Mouse (Mus musculus): ENCODE measurements around the gene Ythdf1. TPM values are rescaled to one million over a fixed set of nuclear protein-coding genes. Genes with fewer than 3 reads are reported as not detected.

Gene Ythdf1
- polyA plus RNA-seq, 1 experiment from 2014 or later: 72.6 TPM

DNA sequence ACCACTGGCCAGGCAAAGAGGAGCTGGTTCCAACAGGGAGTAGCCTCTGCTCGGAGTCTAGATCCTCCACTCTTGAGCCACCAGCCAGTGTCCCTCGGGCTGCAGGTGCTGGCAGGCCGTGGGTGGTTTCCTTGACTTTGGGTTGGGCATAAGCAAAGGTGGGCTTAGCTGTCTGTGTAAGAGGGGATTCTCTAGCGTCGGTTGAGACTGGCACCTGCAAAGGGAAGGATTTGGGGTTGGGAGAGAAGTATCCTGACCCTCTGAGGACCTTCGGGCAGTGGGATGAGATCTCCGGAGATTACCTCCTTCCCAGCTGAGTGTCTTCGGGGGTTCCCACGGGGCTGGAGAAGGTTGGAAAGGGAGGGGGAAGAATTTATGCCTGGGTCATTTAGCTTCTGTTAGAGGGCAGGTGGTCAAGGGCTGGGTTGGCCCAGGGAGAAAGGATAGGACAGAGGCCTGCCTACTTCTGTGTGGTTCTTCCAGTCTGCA is 28.9 kb downstream of the Ythdf1 start:
- no peaks in the 10 kb centered on the region for H3K9me3 ChIP-seq
- peaks cover 32% of the 10 kb centered on the region for H3K4me1 ChIP-seq
- H3K9ac ChIP-seq: no peak overlapping the region
- H3K27ac ChIP-seq: no peak overlapping the region
- H3K36me3 ChIP-seq: no peaks in the 10 kb centered on the region
- H3K27me3 ChIP-seq: peaks cover 90% of the 10 kb centered on the region
- 5% methylated on average over 9 of the region's 9 CpGs for WGBS
- H3K4me2 ChIP-seq (replicated peaks): peak overlapping the region; percentile 16; the same call in 1 of the 2 replicates
- ATAC-seq (ENCODE audit: insufficient number of reproducible peaks, insufficient read depth, low FRiP score, low TSS enrichment): no peak
- H3K4me3 ChIP-seq: no peak overlapping the region

DNA sequence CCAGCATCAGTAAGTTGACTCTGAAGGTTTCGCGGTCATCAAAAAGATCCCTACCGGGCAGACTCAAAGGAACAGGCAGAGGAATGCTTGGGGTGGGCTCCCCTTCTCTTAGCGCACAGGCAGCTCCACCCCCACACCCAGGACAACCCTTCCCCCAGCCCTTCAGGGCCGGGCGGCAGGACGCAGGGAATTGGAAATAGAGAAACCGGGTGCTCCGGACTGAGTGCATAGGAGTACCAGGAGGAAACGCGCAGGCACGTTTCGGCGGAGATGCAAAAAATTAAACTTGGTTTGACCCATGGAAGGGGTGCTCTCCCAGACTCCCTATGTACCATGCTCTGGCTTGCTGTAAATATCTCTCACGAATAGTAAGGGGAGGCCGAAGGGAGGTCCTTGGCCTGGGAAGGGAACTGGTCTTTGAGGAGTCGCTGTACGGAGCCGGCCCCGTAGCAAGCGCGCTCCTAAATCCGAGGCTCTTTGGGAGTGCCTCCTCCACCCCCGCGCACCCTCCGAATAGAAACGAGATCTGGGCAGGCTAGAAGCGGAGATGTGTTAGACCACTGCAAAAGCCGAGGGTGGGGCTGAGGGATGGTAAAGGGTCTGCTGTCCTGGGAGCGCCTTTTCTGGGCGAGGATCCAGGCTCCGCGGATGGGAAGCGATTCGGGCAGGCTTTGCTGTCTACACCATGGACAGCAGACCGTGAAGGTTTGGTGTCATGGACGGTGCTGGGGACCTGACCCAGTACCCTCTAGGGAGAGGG is 29.5 kb downstream of the Ythdf1 start:
- Histone ChIP-seq H3K27me3 (peaks cover 90% of the 10 kb centered on the region), H3K36me3 (no peaks in the 10 kb centered on the region), H3K4me1 (peaks cover 32% of the 10 kb centered on the region), H3K9ac (no peak overlapping the region), H3K9me3 (no peaks in the 10 kb centered on the region), H3K4me3 (0 out of 2 replicates have a peak overlapping the region, but pooled peaks have one; percentile 7), H3K4me2 (replicated peaks) (peak overlapping the region; percentile 16; the same call in 1 of the 2 replicates), H3K27ac (peak overlapping the region; percentile 42; the same call in 1 of the 2 replicates)
- no peak for ATAC-seq (ENCODE audit: insufficient number of reproducible peaks, insufficient read depth, low FRiP score, low TSS enrichment)
- WGBS: 1% methylated on average over 37 of the region's 37 CpGs

DNA sequence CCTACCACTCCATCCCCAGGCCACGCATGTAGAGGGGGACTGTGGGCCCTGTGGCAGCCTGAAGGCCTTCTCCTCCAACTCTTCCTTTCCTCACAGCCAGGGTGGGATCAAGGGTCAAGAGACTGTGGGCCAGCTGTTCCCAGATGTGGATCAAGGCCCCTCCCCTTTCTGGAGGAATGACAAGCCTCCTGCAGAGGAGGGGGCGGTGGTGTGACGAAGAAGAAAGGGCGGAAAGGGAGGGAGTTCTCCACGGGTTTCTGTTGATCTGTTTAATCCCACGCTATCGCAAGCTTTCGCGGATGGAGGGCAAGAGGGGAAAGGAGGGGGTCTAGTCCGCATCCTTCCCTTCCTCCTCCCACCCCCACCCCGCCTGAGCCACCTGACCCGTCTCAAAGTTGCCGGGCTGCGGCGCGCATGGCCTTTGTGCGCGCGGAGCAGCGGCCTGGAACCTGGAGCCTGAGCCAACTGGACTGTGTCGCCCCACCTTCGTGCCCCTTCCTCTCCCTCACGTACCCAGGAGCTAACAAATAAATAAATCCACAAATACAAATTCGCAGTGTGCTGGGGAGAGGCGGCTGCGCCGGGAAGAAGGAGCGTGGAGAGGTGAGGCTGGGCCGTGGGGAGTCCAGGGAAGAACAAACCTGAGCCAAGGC is 30.2 kb downstream of the Ythdf1 start:
- Histone ChIP-seq H3K4me1 (peaks cover 32% of the 10 kb centered on the region), H3K27me3 (peaks cover 84% of the 10 kb centered on the region), H3K9ac (no peak overlapping the region), H3K4me2 (replicated peaks) (peak overlapping the region; percentile 16; the same call in 1 of the 2 replicates), H3K9me3 (no peaks in the 10 kb centered on the region), H3K27ac (peak overlapping the region; percentile 42; the same call in 1 of the 2 replicates), H3K36me3 (no peaks in the 10 kb centered on the region), H3K4me3 (0 out of 2 replicates have a peak overlapping the region, but pooled peaks have one; percentile 7)
- no peak for ATAC-seq (ENCODE audit: insufficient number of reproducible peaks, insufficient read depth, low FRiP score, low TSS enrichment)
- WGBS: 2% methylated on average over 29 of the region's 29 CpGs

DNA sequence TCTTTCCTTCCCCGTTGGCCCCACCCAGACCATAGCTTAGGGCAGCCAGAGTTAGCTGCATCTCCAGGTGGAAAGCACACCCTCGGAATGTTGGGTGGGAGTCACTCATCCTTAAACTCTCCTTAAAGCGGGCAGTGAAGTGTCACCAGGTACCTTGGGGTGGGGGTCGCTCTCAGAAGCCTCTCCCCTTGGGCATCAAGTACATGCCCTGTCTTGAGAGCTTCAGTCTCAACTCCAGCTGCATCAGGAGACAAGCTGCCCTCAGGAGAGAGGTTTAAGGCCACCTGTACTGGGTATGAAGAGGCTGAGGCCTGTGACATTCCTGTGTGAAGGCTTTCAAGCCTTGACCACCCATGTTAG is 30.8 kb downstream of the Ythdf1 start:
- Histone ChIP-seq H3K27ac (no peak overlapping the region; the same call in 1 of the 2 replicates), H3K4me1 (peaks cover 32% of the 10 kb centered on the region), H3K9ac (no peak overlapping the region), H3K9me3 (no peaks in the 10 kb centered on the region), H3K27me3 (peaks cover 77% of the 10 kb centered on the region), H3K36me3 (no peaks in the 10 kb centered on the region), H3K4me3 (no peak overlapping the region), H3K4me2 (replicated peaks) (no peak overlapping the region)
- 21% methylated on average over 4 of the region's 4 CpGs for WGBS
- no peak for ATAC-seq (ENCODE audit: insufficient number of reproducible peaks, insufficient read depth, low FRiP score, low TSS enrichment)

DNA sequence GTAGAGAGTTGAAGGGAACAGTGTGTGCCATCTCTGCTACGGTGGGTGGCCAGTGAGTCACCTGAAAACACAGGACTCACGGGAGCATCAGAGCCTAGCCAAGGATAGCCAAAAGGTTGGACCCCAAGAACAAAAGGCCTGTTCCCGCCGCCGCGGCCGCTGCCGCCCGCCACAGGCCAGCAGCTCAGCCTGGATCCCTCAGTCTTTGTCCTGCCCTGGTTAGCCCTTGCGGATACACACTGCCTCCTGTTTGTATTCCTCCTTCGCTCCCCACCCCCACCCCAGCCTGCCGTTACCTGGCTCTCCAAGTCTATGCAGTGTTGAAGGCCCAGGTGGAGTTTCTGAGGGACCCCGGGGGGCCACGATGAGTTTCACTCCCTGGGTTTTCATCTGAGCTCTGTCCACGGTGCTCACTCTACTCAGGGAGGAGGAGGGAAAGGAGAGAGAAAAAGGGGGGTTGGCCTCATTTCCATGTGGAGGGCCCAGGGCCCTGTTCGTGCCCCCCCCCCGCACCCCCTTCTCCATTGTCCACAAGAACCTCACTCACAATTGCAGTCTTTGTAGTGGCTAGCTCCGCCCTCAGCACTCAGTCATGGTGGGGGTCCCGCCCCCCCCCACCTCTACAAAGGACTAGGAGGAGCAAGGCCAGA is 31.4 kb downstream of the Ythdf1 start:
- Histone ChIP-seq H3K4me1 (peaks cover 27% of the 10 kb centered on the region), H3K27me3 (peaks cover 72% of the 10 kb centered on the region), H3K27ac (peak overlapping the region; percentile 11; the same call in 1 of the 2 replicates), H3K9ac (no peak overlapping the region), H3K36me3 (no peaks in the 10 kb centered on the region), H3K9me3 (no peaks in the 10 kb centered on the region), H3K4me2 (replicated peaks) (no peak overlapping the region), H3K4me3 (no peak overlapping the region)
- no peak for ATAC-seq (ENCODE audit: insufficient number of reproducible peaks, insufficient read depth, low FRiP score, low TSS enrichment)
- 3% methylated on average over 18 of the region's 19 CpGs for WGBS

DNA sequence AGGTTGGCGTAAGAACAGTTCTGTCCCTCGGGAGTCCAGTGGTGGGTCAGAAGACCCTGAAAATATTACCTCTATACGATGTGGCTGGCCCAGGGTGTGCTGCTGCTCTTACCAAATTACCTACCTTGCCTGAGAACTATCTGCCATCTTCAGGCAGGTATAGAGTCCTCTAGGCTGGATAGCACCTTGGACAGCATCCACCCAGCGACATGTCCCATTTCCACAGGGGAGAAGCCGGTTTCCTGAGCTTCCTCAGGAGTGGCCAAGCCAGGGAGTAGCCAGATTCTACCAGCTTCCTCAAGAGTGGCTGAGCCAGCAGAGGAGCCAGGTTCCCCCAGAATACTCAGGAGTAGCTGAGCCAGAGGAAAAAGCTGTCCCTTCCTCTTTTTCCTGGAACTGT is 35.5 kb downstream of the Ythdf1 start:
- H3K4me1 ChIP-seq: 0 out of 2 replicates have a peak, but pooled peaks cover under 1% of the 10 kb centered on the region
- no peak overlapping the region for H3K27ac ChIP-seq
- H3K36me3 ChIP-seq: no peaks in the 10 kb centered on the region
- no peak overlapping the region for H3K4me3 ChIP-seq
- H3K27me3 ChIP-seq: peaks cover 31% of the 10 kb centered on the region
- WGBS: 56% methylated on average over 5 of the region's 5 CpGs
- H3K9ac ChIP-seq: no peak overlapping the region
- H3K4me2 ChIP-seq (replicated peaks): no peak overlapping the region
- H3K9me3 ChIP-seq: no peaks in the 10 kb centered on the region
- ATAC-seq (ENCODE audit: insufficient number of reproducible peaks, insufficient read depth, low FRiP score, low TSS enrichment): no peak

DNA sequence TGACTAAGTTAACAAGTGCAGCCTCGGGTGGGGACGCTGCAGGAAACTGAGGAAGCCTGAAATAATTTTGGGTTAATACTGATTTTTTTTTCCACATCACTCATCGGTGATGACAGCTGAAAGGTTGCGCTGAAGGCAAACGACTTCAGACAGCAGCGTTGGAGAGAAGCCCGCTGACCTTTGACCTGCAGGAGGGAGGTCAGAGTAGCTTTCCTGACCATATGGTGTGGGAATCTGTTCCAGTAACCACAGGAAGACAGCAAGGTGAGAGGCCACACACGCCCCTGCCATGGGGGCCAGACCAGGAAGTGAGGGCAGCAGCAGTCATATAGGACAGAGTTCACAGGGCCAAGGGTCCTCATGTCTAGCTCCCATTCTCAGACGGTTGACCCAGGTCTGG is 39.5 kb downstream of the Ythdf1 start:
- Histone ChIP-seq H3K27ac (no peak overlapping the region), H3K4me1 (no peaks in the 10 kb centered on the region), H3K9me3 (no peaks in the 10 kb centered on the region), H3K27me3 (no peaks in the 10 kb centered on the region), H3K9ac (no peak overlapping the region), H3K4me2 (replicated peaks) (no peak overlapping the region), H3K4me3 (no peak overlapping the region), H3K36me3 (no peaks in the 10 kb centered on the region)
- no peak for ATAC-seq (ENCODE audit: insufficient number of reproducible peaks, insufficient read depth, low FRiP score, low TSS enrichment)
- 39% methylated on average over 9 of the region's 9 CpGs for WGBS

DNA sequence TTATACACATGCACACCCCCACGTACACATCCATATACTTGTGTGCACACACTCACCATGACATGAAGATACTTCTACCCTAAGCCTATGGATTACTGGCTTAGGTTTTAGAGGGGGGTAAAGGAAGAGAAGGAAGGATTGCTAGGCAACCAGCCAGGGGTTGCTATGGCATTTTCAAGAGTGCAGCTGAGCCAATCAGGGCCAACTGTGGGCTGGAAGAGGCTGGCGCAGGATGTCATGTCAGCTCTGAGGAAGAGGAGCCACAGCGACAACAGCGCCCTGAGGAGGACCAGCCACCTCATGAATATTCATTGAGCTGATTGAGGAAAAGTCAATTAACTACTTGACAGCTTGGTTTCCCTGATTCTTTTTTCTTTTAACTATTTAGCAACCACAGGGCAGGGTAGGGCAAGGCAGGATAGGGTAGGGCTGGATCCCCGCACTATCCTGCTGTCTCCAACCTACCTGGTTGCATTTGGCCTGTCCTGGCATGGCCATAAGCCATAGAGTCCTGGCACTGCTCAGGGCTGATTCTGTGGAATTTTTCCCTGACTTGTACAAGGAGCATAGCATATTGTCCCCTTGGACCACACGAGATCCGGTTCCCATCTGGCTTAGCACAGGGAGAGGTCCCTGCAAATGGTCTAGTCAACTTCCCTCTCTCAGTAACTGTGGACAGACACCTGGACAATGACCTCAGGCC is 41.2 kb downstream of the Ythdf1 start:
- H3K4me2 ChIP-seq (replicated peaks): no peak overlapping the region
- no peaks in the 10 kb centered on the region for H3K9me3 ChIP-seq
- H3K27ac ChIP-seq: no peak overlapping the region
- no peaks in the 10 kb centered on the region for H3K27me3 ChIP-seq
- H3K36me3 ChIP-seq: no peaks in the 10 kb centered on the region
- WGBS: 53% methylated on average over 7 of the region's 7 CpGs
- no peaks in the 10 kb centered on the region for H3K4me1 ChIP-seq
- H3K4me3 ChIP-seq: no peak overlapping the region
- no peak for ATAC-seq (ENCODE audit: insufficient number of reproducible peaks, insufficient read depth, low FRiP score, low TSS enrichment)
- H3K9ac ChIP-seq: no peak overlapping the region

DNA sequence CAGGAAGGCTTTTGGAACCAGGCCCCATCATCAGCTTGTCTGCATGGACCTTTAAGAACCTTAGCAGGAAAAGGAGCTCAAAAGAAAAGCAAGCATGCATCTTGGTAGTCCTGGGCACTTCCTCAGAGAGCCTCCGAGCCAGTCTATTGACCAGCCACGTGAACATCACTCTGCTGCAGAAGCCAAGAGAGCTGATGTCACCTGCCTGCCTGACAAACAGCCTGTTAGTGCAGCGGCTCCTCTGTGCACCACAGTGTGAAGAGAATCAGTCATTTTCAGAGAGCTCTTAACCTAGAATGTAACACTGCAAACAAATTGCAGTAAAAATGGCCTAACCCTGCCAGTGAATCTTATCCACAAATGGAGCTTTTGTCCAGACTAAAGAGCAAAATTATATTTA is 50.7 kb downstream of the Ythdf1 start:
- Histone ChIP-seq H3K4me1 (no peaks in the 10 kb centered on the region), H3K27ac (no peak overlapping the region), H3K4me3 (no peak overlapping the region), H3K4me2 (replicated peaks) (no peak overlapping the region), H3K36me3 (no peaks in the 10 kb centered on the region), H3K9ac (no peak overlapping the region), H3K27me3 (no peaks in the 10 kb centered on the region), H3K9me3 (no peaks in the 10 kb centered on the region)
- 62% methylated on average over 3 of the region's 3 CpGs for WGBS
- no peak for ATAC-seq (ENCODE audit: insufficient number of reproducible peaks, insufficient read depth, low FRiP score, low TSS enrichment)

DNA sequence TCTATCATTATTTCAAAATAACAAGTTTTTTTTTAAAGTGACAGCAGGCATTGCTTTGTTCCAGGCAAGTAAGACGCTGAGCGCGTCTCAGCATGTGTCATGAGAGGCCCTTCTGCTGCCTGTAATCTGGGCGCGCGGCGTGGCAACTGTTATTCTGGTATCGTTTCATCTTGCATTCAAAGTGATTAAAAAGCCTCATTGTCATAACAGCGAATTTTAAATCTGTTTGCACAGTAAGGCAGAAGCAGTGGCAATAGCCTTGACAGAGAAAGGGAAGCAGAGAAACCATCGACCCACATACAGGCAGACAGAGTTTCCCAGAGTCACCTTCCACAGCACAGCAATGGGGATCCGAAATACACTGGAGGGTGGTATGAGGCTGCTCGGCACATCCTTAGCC is 59.2 kb downstream of the Ythdf1 start:
- Histone ChIP-seq H3K4me3 (no peak overlapping the region), H3K27me3 (peaks cover 5% of the 10 kb centered on the region; the same call in 1 of the 2 replicates), H3K9me3 (no peaks in the 10 kb centered on the region), H3K4me2 (replicated peaks) (no peak overlapping the region), H3K4me1 (no peaks in the 10 kb centered on the region), H3K36me3 (no peaks in the 10 kb centered on the region), H3K27ac (no peak overlapping the region), H3K9ac (no peak overlapping the region)
- no peak for ATAC-seq (ENCODE audit: insufficient number of reproducible peaks, insufficient read depth, low FRiP score, low TSS enrichment)
- 80% methylated on average over 12 of the region's 12 CpGs for WGBS

DNA sequence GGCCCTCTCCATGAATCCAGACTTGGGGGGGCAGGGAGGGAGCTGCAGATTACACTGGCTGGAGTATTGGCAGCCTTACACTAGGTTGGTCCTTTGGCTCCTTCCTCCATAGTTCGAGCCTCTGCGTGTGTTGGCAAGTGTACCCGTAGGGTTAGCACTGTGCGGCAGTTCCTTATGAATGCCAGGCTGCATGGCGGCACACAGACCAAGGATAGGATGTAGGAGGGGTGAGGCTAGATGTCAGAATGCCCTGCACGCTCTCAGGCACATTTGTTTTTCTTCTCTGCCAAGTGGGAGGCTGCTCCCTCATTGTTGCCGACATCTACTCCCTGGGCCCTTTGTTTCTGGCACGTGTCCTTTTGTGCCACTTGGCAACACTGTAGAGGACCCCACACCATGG is 63.6 kb downstream of the Ythdf1 start:
- Histone ChIP-seq H3K9ac (no peak overlapping the region), H3K27me3 (peaks cover 27% of the 10 kb centered on the region), H3K27ac (no peak overlapping the region), H3K4me3 (no peak overlapping the region), H3K36me3 (no peaks in the 10 kb centered on the region), H3K4me2 (replicated peaks) (no peak overlapping the region), H3K9me3 (no peaks in the 10 kb centered on the region), H3K4me1 (no peaks in the 10 kb centered on the region)
- ATAC-seq (ENCODE audit: insufficient number of reproducible peaks, insufficient read depth, low FRiP score, low TSS enrichment): no peak
- 74% methylated on average over 8 of the region's 8 CpGs for WGBS
